In genomic region chr12:75309756-75310155, GRCm38 (mm10) we compare ENCODE assay signal across 9 mouse cellular contexts. TPM values are rescaled to one million over a fixed set of nuclear protein-coding genes. Genes with fewer than 3 reads are reported as not detected.
DNase-seq lines count a peak whose midpoint lies in the region; ATAC-seq lines count a peak whose summit lies in the region.
"Had no signal": no experiment of that assay in that cellular context is flagged by ENCODE, and none has a peak within 500 bp of the region (broad histone marks: within the 10 kb centered on the region; RNA-seq: fewer than 3 reads in every experiment).

No protein-coding gene starts in this region.

- H3K36me3 ChIP-seq in limb, embryonic 11.5 days (ENCODE audit: control insufficient read depth, insufficient read depth, low read length), result no peaks in the 10 kb centered on the region
- H3K36me3 ChIP-seq in neural tube, embryonic 11.5 days (ENCODE audit: control insufficient read depth, insufficient read depth, low read length), result no peaks in the 10 kb centered on the region

- intact Hi-C loops in heart, postnatal 36 days (cut with DNase I), result loop anchor here (2.0 to 5.0 kb wide), 2 partner anchors 49 to 78 kb away; no protein-coding TSS in a partner anchor

- no peak for ATAC-seq in limb, embryonic 11.5 days (ENCODE audit: insufficient number of reproducible peaks, low FRiP score, low TSS enrichment, low read depth)
- ATAC-seq in neural tube, embryonic 11.5 days (ENCODE audit: insufficient read depth, low FRiP score, low TSS enrichment), result no peak

- no peak overlapping the region for H3K9ac ChIP-seq in limb, embryonic 11.5 days (ENCODE audit: low read length)
- H3K9ac ChIP-seq in neural tube, embryonic 11.5 days (ENCODE audit: low read length), result no peak overlapping the region

- H3K27ac ChIP-seq in limb, embryonic 11.5 days (replicated peaks; ENCODE audit: low read depth, low read length), result no peak overlapping the region
- no peak overlapping the region for H3K27ac ChIP-seq in neural tube, embryonic 11.5 days (ENCODE audit: low read depth, low read length)

- H3K4me3 ChIP-seq in limb, embryonic 11.5 days (ENCODE audit: low read depth, low read length), result no peak overlapping the region; the same call in 1 of the 2 replicates
- H3K4me3 ChIP-seq in neural tube, embryonic 11.5 days (ENCODE audit: low read depth, low read length), result peak overlapping the region; percentile 4; the same call in 1 of the 2 replicates

- no peaks in the 10 kb centered on the region for H3K27me3 ChIP-seq in limb, embryonic 11.5 days (ENCODE audit: control insufficient read depth, insufficient read depth, low read length)
- H3K27me3 ChIP-seq in neural tube, embryonic 11.5 days (ENCODE audit: control insufficient read depth, insufficient read depth, low read length), result no peaks in the 10 kb centered on the region

- peaks cover 3% of the 10 kb centered on the region for H3K4me1 ChIP-seq in limb, embryonic 11.5 days (ENCODE audit: control insufficient read depth, insufficient read depth, low read length)
- no peaks in the 10 kb centered on the region for H3K4me1 ChIP-seq in neural tube, embryonic 11.5 days (ENCODE audit: control insufficient read depth, insufficient read depth, low read length)

- peak overlapping the region; percentile 15; the same call in 1 of the 2 replicates for H3K4me2 ChIP-seq in limb, embryonic 11.5 days (ENCODE audit: low read depth, severe bottlenecking)
- H3K4me2 ChIP-seq in neural tube, embryonic 11.5 days (ENCODE audit: low read depth), result peak overlapping the region; percentile 20; the same call in 1 of the 2 replicates

- peak; percentile 12 for DNase-seq in urinary bladder, postnatal 14 days (ENCODE audit: low spot score)
- DNase-seq in urinary bladder, adult 2 months (ENCODE audit: low spot score), result no peak
- DNase-seq in heart, postnatal 36 days, result peak; percentile 44 to 64
- no peak for DNase-seq in limb, embryonic 11.5 days (ENCODE audit: low spot score)
- DNase-seq in neural tube, embryonic 11.5 days (ENCODE audit: low spot score), result peak; percentile 25
- DNase-seq in spleen, postnatal 4 days (ENCODE audit: low spot score in 2 of 2), result no peak
- DNase-seq in urinary bladder, postnatal 25 days (ENCODE audit: low spot score), result no peak
- DNase-seq in cerebellum, adult 18-20 months, result no peak

- no peaks in the 10 kb centered on the region for H3K9me3 ChIP-seq in limb, embryonic 11.5 days (ENCODE audit: control insufficient read depth, low read length)
- H3K9me3 ChIP-seq in neural tube, embryonic 11.5 days (ENCODE audit: control insufficient read depth, low read length), result no peaks in the 10 kb centered on the region

- WGBS in limb, embryonic 11.5 days, result 40% methylated on average over 6 of the region's 6 CpGs
- WGBS in neural tube, embryonic 11.5 days, result 39% methylated on average over 6 of the region's 6 CpGs

RNA-seq across cellular contexts. Expression of gene Rhoj, which starts 1.6 kb away (rescaled TPM):
- polyA plus RNA-seq in urinary bladder, adult 2 months (2012; rRNA removed), result 109 and 121 TPM in 2 replicates
- 10 to 100 TPM; 28.3 to 37.8 TPM for total RNA-seq in heart, postnatal 36 days (2021)
- polyA plus RNA-seq in limb, embryonic 11.5 days (2014; fragmentation: Nextera tagmentation; extraction: Ambion mirVana), result 29.2 and 32.7 TPM in 2 replicates
- 32.0 and 37.5 TPM in 2 replicates for polyA plus RNA-seq in neural tube, embryonic 11.5 days (2014; fragmentation: Nextera tagmentation; extraction: Ambion mirVana)
- total RNA-seq: MEL had no signal

Comparison
In these comparisons a context has a peak if more than half of its experiments do, and no peak if none do; other contexts are left out.
1. DNase-seq: peak in urinary bladder, postnatal 14 days (single experiment), heart, postnatal 36 days (2 of 2) and neural tube, embryonic 11.5 days (single experiment); none in urinary bladder, adult 2 months (single experiment), limb, embryonic 11.5 days (single experiment), spleen, postnatal 4 days (0 of 2), urinary bladder, postnatal 25 days (single experiment) and cerebellum, adult 18-20 months (0 of 2).